Mouse (Mus musculus): Measurements from ENCODE around the gene Dhx57. TPM values are rescaled to one million over a fixed set of nuclear protein-coding genes. Genes with fewer than 3 reads are reported as not detected.

Dhx57 gene
- polyA plus RNA-seq, 1 experiment from 2014 or later = 3.9 TPM

- H3K27ac ChIP-seq (replicated peaks) = no peak overlapping the region
- H3K4me2 ChIP-seq = no peak overlapping the region
- no peaks in the 10 kb centered on the region for H3K27me3 ChIP-seq
- ATAC-seq (ENCODE audit: insufficient read depth) = no peak
- H3K9ac ChIP-seq = no peak overlapping the region
- no peak overlapping the region for H3K4me3 ChIP-seq (replicated peaks)
- H3K36me3 ChIP-seq (replicated peaks) = peaks cover 11% of the 10 kb centered on the region
- no peaks in the 10 kb centered on the region for H3K9me3 ChIP-seq (replicated peaks)
- 58% methylated on average over 5 of the region's 5 CpGs for WGBS (ENCODE audit: insufficient replicate concordance)
- no peaks in the 10 kb centered on the region; the same call in 1 of the 2 replicates for H3K4me1 ChIP-seq (replicated peaks)
Observed at GRCm38 (mm10) chr17:80193075-80193474, 97.2 kb downstream of the Dhx57 start.

Other genes with a start within 250 kb of the Dhx57 start
- gene Hnrnpll, start 228.1 kb downstream of the Dhx57 start, polyA plus RNA-seq (2015; fragmentation: Nextera tagmentation; extraction: Ambion mirVana) = 21.8 and 22.7 TPM in 2 replicates
- gene Galm, start 163.0 kb downstream of the Dhx57 start, polyA plus RNA-seq (2015; fragmentation: Nextera tagmentation; extraction: Ambion mirVana) = 31.9 and 35.9 TPM in 2 replicates
- 199 and 220 TPM in 2 replicates for gene Srsf7, start 83.2 kb downstream of the Dhx57 start, polyA plus RNA-seq (2015; fragmentation: Nextera tagmentation; extraction: Ambion mirVana)
- gene Ttc39d, start 83.0 kb downstream of the Dhx57 start, polyA plus RNA-seq (2015; fragmentation: Nextera tagmentation; extraction: Ambion mirVana) = not detected in 2 replicates
- gene Gemin6, start 66.0 kb downstream of the Dhx57 start, polyA plus RNA-seq (2015; fragmentation: Nextera tagmentation; extraction: Ambion mirVana) = 25.6 and 28.9 TPM in 2 replicates
- gene Morn2, start 273 bp downstream of the Dhx57 start, polyA plus RNA-seq (2015; fragmentation: Nextera tagmentation; extraction: Ambion mirVana) = 7.0 and 7.6 TPM in 2 replicates
- 0.10 TPM in 1 of 2 replicates, not detected in the other for gene Arhgef33, start 16.9 kb upstream of the Dhx57 start, polyA plus RNA-seq (2015; fragmentation: Nextera tagmentation; extraction: Ambion mirVana)
- gene Gm10190, start 83.1 kb upstream of the Dhx57 start, polyA plus RNA-seq (2015; fragmentation: Nextera tagmentation; extraction: Ambion mirVana) = not detected in 2 replicates
- gene Sos1, start 190.0 kb upstream of the Dhx57 start, polyA plus RNA-seq (2015; fragmentation: Nextera tagmentation; extraction: Ambion mirVana) = 1.1 and 1.2 TPM in 2 replicates

Measured in liver, embryonic 15.5 days (tissue).